Mouse (Mus musculus): ENCODE results near the gene Ly6g6d. TPM values are rescaled to one million over a fixed set of nuclear protein-coding genes. Genes with fewer than 3 reads are reported as not detected.

Ly6g6d gene
- polyA plus RNA-seq, 1 experiment, result 1.8 TPM

DNA sequence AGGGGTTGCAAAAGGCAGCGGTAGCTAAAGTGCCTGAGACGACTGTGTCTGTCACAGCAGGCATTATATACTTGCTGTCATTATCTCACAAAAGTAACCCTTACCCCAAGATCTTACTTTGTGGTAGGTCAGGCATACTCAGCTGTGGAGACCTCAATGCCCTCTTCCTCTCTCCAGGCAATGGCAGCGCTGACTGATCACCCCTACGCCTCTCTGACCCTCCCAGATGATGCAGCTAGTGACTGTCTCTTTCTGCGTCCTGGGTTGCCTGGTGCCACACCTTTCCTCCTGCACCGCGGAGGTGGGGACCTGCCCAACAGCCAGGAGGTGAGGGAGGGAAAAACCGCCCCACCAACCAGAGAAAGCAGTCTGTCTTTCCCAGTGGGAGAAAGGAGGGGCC, 16.6 kb downstream of the Ly6g6d start:
- TF ChIP-seq POLR2A (IDR thresholded peaks at IDR 0.05; ENCODE audit: low read depth, low read length), result no peak
- Histone ChIP-seq H3K27ac (ENCODE audit: insufficient read depth, low read length) (no peak overlapping the region), H3K4me1 (ENCODE audit: control insufficient read depth, insufficient read depth, insufficient read length) (peaks cover 15% of the 10 kb centered on the region), H3K27me3 (ENCODE audit: control insufficient read depth, insufficient read depth, low read length) (no peaks in the 10 kb centered on the region), H3K36me3 (ENCODE audit: control insufficient read depth, insufficient read depth, low read length) (peaks cover 6% of the 10 kb centered on the region), H3K4me3 (ENCODE audit: extremely low read depth, insufficient read depth, insufficient read length) (no peak overlapping the region)
- WGBS, result 89% methylated on average over 8 of the region's 8 CpGs
- DNase-seq (ENCODE audit: low read depth in 1 of 2, low spot score in 2 of 2), result no peak

DNA sequence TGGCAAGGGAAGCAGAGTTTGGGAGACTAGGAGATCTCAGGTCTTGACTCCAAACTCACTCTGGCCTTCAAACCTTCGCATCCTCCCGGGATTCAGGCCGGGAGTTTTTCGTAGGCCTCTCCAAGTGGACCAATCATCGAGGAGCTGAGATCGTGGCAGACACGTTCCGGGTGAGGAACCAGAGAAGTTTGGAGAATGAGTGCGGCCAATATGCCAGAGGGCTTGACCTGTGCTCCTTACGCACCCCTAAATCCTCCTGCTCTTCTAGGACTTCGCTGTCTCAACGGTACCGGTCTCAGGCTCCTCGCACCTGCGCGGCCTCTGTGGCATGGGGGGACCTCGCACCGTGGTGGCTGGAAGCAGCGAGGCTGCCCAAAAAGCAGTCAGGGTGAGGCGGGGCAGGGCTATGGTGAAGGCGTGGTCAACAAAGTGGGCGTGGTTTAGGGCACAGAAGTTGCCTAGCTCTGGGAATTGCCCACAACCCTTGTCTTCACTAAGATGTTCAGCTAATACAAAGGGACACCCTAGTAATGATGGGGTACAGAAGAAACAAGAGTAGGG, 17.0 kb downstream of the Ly6g6d start:
- TF ChIP-seq POLR2A (IDR thresholded peaks at IDR 0.05; ENCODE audit: low read depth, low read length) (no peak), CTCF (IDR thresholded peaks at IDR 0.05; ENCODE audit: extremely low read depth, insufficient read depth, insufficient read length, insufficient replicate concordance) (no peak)
- H3K4me1 ChIP-seq (ENCODE audit: control insufficient read depth, insufficient read depth, insufficient read length), result peaks cover 15% of the 10 kb centered on the region
- no peak overlapping the region for H3K27ac ChIP-seq (ENCODE audit: insufficient read depth, low read length)
- peaks cover 9% of the 10 kb centered on the region for H3K36me3 ChIP-seq (ENCODE audit: control insufficient read depth, insufficient read depth, low read length)
- H3K27me3 ChIP-seq (ENCODE audit: control insufficient read depth, insufficient read depth, low read length), result no peaks in the 10 kb centered on the region
- no peak overlapping the region for H3K4me3 ChIP-seq (ENCODE audit: extremely low read depth, insufficient read depth, insufficient read length)
- WGBS, result 87% methylated on average over 22 of the region's 22 CpGs
- no peak for DNase-seq (ENCODE audit: low read depth in 1 of 2, low spot score in 2 of 2)

DNA sequence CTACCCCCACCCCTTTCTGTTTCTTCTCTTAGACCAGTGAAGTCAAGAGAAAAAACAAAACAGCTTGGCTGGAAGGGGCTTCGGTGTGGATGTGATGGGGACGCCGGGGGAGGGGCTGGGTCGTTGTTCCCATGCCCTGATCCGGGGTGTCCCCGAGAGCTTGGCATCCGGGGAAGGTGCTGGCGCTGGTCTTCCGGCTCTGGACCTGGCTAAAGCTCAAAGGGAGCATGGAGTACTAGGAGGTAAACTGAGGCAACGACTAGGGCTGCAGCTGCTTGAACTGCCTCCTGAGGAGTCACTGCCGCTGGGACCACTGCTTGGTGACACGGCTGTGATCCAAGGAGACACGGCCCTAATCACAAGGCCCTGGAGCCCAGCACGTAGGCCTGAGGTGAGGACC, 17.8 kb downstream of the Ly6g6d start:
- 60% methylated on average over 14 of the region's 14 CpGs for WGBS
- H3K27me3 ChIP-seq (ENCODE audit: control insufficient read depth, insufficient read depth, low read length), result no peaks in the 10 kb centered on the region
- no peak for DNase-seq (ENCODE audit: low read depth in 1 of 2, low spot score in 2 of 2)
- H3K4me3 ChIP-seq (ENCODE audit: extremely low read depth, insufficient read depth, insufficient read length), result 0 out of 2 replicates have a peak overlapping the region, but pooled peaks have one; percentile 58
- TF ChIP-seq POLR2A (IDR thresholded peaks at IDR 0.05; ENCODE audit: low read depth, low read length) (no peak), CTCF (IDR thresholded peaks at IDR 0.05; ENCODE audit: extremely low read depth, insufficient read depth, insufficient read length, insufficient replicate concordance) (no peak)
- H3K36me3 ChIP-seq (ENCODE audit: control insufficient read depth, insufficient read depth, low read length), result peaks cover 15% of the 10 kb centered on the region
- peaks cover 11% of the 10 kb centered on the region for H3K4me1 ChIP-seq (ENCODE audit: control insufficient read depth, insufficient read depth, insufficient read length)
- no peak overlapping the region for H3K27ac ChIP-seq (ENCODE audit: insufficient read depth, low read length)

GRCm38 (mm10) chr17:35058911-35059892, 18.7 kb downstream of the Ly6g6d start, which contains the start of gene Ddah2:
Gene Ddah2 (plus strand): TSS chr17:35059035.
- peaks cover 19% of the 10 kb centered on the region for H3K36me3 ChIP-seq (ENCODE audit: control insufficient read depth, insufficient read depth, low read length)
- H3K4me1 ChIP-seq (ENCODE audit: control insufficient read depth, insufficient read depth, insufficient read length), result peaks cover 7% of the 10 kb centered on the region; the same call in 1 of the 2 replicates
- TF ChIP-seq CTCF (IDR thresholded peaks at IDR 0.05; ENCODE audit: extremely low read depth, insufficient read depth, insufficient read length, insufficient replicate concordance) (peak; percentile 92), POLR2A (IDR thresholded peaks at IDR 0.05; ENCODE audit: low read depth, low read length) (no peak)
- H3K27ac ChIP-seq (ENCODE audit: insufficient read depth, low read length), result peak within 1 kb of the TSS; percentile 38
- H3K27me3 ChIP-seq (ENCODE audit: control insufficient read depth, insufficient read depth, low read length), result no peaks in the 10 kb centered on the region
- H3K4me3 ChIP-seq (ENCODE audit: extremely low read depth, insufficient read depth, insufficient read length), result peak within 1 kb of the TSS; percentile 58
- WGBS, result 1% methylated on average over 57 of the region's 57 CpGs
- peak; percentile 49 to 83 for DNase-seq (ENCODE audit: low read depth in 1 of 2, low spot score in 2 of 2)

GRCm38 (mm10) chr17:35058316-35058715, 19.5 kb downstream of the Ly6g6d start:
- 81% methylated on average over 9 of the region's 9 CpGs for WGBS
- peaks cover 7% of the 10 kb centered on the region; the same call in 1 of the 2 replicates for H3K4me1 ChIP-seq (ENCODE audit: control insufficient read depth, insufficient read depth, insufficient read length)
- H3K36me3 ChIP-seq (ENCODE audit: control insufficient read depth, insufficient read depth, low read length), result peaks cover 26% of the 10 kb centered on the region

DNA sequence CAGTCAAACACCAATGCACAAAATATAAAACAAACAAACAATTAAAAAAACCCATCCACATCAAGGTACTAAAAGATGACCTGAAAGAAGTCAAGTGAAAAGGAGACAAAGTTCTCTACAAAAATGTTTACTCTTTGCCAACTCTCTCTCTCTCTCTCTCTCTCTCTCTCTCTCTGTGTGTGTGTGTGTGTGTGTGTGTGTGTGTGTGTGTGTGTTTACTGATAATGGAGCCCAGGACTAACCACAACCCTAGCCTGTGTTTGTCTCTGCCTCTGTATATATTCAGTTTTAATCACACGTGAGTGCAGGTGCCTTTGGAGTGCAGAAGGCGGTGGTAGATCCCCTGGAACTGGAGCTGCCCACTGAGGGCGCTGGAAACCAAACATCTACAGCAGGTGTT, 20.8 kb downstream of the Ly6g6d start:
- 69% methylated on average over 3 of the region's 3 CpGs for WGBS
- TF ChIP-seq POLR2A (IDR thresholded peaks at IDR 0.05; ENCODE audit: low read depth, low read length), result no peak
- TF ChIP-seq CTCF (IDR thresholded peaks at IDR 0.05; ENCODE audit: extremely low read depth, insufficient read depth, insufficient read length, insufficient replicate concordance), result no peak
- DNase-seq (ENCODE audit: low read depth in 1 of 2, low spot score in 2 of 2), result no peak
- Histone ChIP-seq H3K27ac (ENCODE audit: insufficient read depth, low read length) (no peak overlapping the region), H3K4me1 (ENCODE audit: control insufficient read depth, insufficient read depth, insufficient read length) (peaks cover 13% of the 10 kb centered on the region; the same call in 1 of the 2 replicates), H3K36me3 (ENCODE audit: control insufficient read depth, insufficient read depth, low read length) (peaks cover 34% of the 10 kb centered on the region), H3K4me3 (ENCODE audit: extremely low read depth, insufficient read depth, insufficient read length) (no peak overlapping the region), H3K27me3 (ENCODE audit: control insufficient read depth, insufficient read depth, low read length) (no peaks in the 10 kb centered on the region)

More at GRCm38 (mm10) chr17:35058316-35058715, 19.5 kb downstream of the Ly6g6d start:
- TF ChIP-seq CTCF (IDR thresholded peaks at IDR 0.05; ENCODE audit: extremely low read depth, insufficient read depth, insufficient read length, insufficient replicate concordance) (no peak), POLR2A (IDR thresholded peaks at IDR 0.05; ENCODE audit: low read depth, low read length) (no peak)
- no peak for DNase-seq (ENCODE audit: low read depth in 1 of 2, low spot score in 2 of 2)
- H3K27me3 ChIP-seq (ENCODE audit: control insufficient read depth, insufficient read depth, low read length), result no peaks in the 10 kb centered on the region
- H3K27ac ChIP-seq (ENCODE audit: insufficient read depth, low read length), result no peak overlapping the region
- H3K4me3 ChIP-seq (ENCODE audit: extremely low read depth, insufficient read depth, insufficient read length), result no peak overlapping the region

All from spleen, adult 2 months (tissue).